Mouse (Mus musculus) brain, embryonic 14.5 days (tissue): ENCODE data around the gene Mfsd14b. TPM values are rescaled to one million over a fixed set of nuclear protein-coding genes. Genes with fewer than 3 reads are reported as not detected.

Source experiments
- DNase-seq: peaks from one replicate; pipeline ENCODE4 v3.0.0-alpha.2; 2011; ENCODE audit warnings: low read depth
- CTCF ChIP-seq: fragments of 200-500 bp; IDR thresholded peaks from 2 replicates; pipeline ENCODE4 v1.5.1; 2012; ENCODE audit warnings: inconsistent platforms, mild to moderate bottlenecking, moderate library complexity, borderline replicate concordance; ENCODE audit not compliant: insufficient read depth, insufficient read length; ENCODE audit errors: extremely low read depth
- POLR2A ChIP-seq: fragments of 200-500 bp; IDR thresholded peaks from 2 replicates; pipeline ENCODE4 v1.6.1; 2012; ENCODE audit warnings: mild to moderate bottlenecking, inconsistent platforms, borderline replicate concordance; ENCODE audit not compliant: poor library complexity, insufficient read depth, insufficient read length, severe bottlenecking; ENCODE audit errors: extremely low read depth
- polyA plus RNA-seq: library from polyadenylated mRNA; depleted of rRNA; stranded (reverse); fragments of >200 nt; gene quantifications from 2 replicates; pipeline ENCODE4 v1.2.3, GENCODE M21; 2012; rRNA removed

Gene Mfsd14b
- 21.6 and 22.8 TPM in 2 replicates for polyA plus RNA-seq

GRCm38 (mm10) chr13:65112459-65113110 lies at the start of gene Mfsd14b:
Gene Mfsd14b, minus strand, starts transcription at chr13:65112975.
- peak; percentile 70; the same call in 1 of the 2 replicates for TF ChIP-seq POLR2A
- TF ChIP-seq CTCF: no peak
- peak; percentile 98 for DNase-seq

DNA sequence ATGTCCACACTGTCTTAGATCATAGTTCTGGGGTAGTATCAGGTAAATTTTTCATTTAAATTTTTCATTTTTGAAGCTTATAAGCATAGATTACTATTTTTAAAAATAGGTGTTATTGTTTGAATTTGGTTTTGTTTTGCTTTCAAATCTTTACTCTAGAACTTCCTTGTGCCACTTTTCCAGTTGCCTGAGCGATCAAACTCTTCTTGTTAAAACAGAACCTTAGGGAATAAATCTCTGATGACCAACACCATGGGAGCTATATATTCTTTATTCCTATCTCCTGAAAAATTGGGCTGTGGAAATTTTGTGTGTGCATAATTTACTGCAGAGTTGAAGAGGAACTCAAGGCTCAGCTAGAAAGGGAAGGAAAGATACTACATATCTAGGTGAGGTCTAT lies 37.2 kb upstream of the Mfsd14b start, which contains the start of gene Olfr466:
Olfr466 (plus strand) TSS at position 301 of the 400 bp plus-strand sequence.
- DNase-seq: no peak
- TF ChIP-seq POLR2A (no peak), CTCF (no peak)

GRCm38 (mm10) chr13:65137789-65138188 lies 25.0 kb upstream of the Mfsd14b start, which contains the start of gene Olfr465-ps1:
Gene Olfr465-ps1, plus strand, starts transcription at chr13:65138089.
- no peak for TF ChIP-seq CTCF
- no peak for TF ChIP-seq POLR2A
- no peak for DNase-seq

DNA sequence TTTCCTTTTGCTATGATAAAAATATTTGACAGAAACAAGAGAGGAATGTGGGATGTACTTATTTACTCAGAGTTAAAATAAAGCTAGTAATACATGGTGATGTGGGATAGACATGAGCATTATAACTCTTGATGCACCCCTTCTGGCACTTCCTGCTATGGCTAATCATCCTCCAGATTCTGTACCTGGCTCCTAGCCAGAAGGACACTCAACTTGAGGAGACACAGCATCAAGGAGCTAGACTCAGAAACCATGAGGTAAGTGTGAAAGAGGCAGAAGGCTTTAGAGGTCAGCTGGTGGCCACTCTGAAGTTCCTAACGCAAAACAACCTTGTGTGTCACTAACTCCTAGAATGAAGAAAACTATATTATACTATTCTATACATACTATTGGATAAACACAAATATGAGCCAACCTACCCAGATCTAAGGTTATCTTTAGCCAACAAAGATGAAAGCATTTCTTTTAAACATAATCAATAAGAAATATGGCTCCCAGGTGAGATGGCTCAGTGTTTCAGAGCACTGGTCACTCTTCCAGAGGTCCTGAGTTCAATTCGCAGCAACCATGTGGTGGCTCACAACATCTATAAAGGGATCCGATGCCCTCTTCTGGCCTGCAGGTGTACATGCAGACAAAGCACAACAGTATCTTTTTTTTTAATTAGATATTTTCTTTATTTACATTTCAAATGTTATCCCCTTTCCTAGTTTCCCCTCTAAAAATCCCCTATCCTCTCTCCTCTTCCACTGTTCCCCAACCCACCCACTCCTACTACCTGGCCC lies 14.5 kb upstream of the Mfsd14b start:
- no peak for DNase-seq
- no peak for TF ChIP-seq POLR2A
- no peak for TF ChIP-seq CTCF

- TF ChIP-seq CTCF (no peak), POLR2A (no peak)
- no peak for DNase-seq
Measured at GRCm38 (mm10) chr13:65122111-65122510, 9.3 kb upstream of the Mfsd14b start.

DNA sequence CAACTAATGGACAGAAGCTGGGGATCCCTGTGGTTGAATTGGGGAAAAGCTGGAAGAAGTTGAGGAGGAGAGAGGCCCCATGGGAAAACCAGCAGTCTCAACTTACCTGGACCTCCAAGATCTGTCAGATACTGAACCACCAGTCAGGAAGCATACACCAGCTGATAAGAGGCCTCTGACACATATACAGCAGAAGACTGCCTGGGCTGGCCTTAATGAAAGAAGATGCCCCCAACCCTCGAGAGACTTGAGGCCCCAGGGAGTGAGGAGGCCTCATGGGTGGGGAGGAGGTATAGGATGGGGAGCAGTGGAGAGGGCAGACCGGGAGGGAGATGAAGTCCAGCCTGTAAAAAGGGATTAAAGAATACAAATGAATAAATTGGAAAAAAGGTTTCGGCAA lies 8.2 kb upstream of the Mfsd14b start:
- no peak for DNase-seq
- TF ChIP-seq CTCF: no peak
- TF ChIP-seq POLR2A: no peak

DNA sequence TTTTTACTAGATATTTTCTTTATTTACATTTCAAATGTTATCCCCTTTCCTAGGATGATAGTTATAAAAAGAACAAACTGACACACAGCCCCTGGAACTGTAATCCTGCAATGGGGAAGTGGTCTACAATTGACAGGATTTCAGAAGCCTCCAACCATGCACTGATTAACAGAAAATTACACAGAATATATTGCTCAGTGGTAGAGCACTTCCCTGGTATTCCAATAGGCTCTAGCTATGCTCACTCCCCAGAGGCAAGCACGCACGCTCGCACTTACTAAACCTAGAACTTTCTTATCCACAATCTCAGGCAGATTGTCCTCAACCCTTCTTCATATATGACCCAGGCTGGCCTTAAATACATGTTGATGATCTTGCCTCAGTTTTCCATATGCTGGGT lies 464 bp upstream of the Mfsd14b start:
- no peak for DNase-seq
- TF ChIP-seq POLR2A (no peak), CTCF (no peak)

- TF ChIP-seq POLR2A (no peak), CTCF (no peak)
- peak; percentile 11 for DNase-seq
Measured at GRCm38 (mm10) chr13:65111961-65112360, 814 bp downstream of the Mfsd14b start.

- TF ChIP-seq POLR2A (no peak), CTCF (no peak)
Measured at GRCm38 (mm10) chr13:65101232-65101631, 11.5 kb downstream of the Mfsd14b start.

DNA sequence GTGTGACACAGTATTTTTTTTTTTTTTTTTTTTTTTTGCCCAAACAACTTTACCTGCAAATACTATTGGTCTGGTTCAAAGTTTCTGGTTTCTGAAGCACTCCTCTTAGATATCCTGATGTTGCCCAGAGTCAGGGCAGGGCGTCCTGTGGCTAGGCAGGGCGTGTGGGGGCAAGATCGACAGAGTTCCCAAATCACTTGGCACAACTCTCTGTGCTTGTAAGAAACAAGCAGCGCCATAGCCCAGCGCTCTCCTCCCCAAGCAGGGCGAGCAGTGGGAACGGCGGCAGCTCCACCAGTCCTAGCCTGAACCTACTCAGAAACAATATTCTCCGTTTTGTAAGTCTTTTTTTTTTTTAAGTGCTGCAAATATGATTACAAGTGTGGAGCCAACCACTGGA lies 12.1 kb downstream of the Mfsd14b start:
- no peak for DNase-seq
- TF ChIP-seq CTCF: no peak
- TF ChIP-seq POLR2A: no peak

More at GRCm38 (mm10) chr13:65101232-65101631, 11.5 kb downstream of the Mfsd14b start:
- no peak for DNase-seq

- no peak for DNase-seq
- no peak for TF ChIP-seq POLR2A
- no peak for TF ChIP-seq CTCF
Measured at GRCm38 (mm10) chr13:65097018-65097417, 15.8 kb downstream of the Mfsd14b start.

GRCm38 (mm10) chr13:65095923-65096322 lies 16.9 kb downstream of the Mfsd14b start:
- DNase-seq: no peak
- TF ChIP-seq CTCF (no peak), POLR2A (no peak)

GRCm38 (mm10) chr13:65069969-65070368 lies 42.8 kb downstream of the Mfsd14b start:
- no peak for TF ChIP-seq POLR2A
- TF ChIP-seq CTCF: no peak
- no peak for DNase-seq
